Mouse (Mus musculus) embryonic fibroblast, embryonic 13.5 days (primary cell): ENCODE measurements around the gene Wfdc9.

ENCODE experiments used
- CTCF ChIP-seq: IDR thresholded peaks from 2 replicates; pipeline ENCODE4 v1.5.1; 2011; ENCODE audit warnings: mild to moderate bottlenecking, control low read depth, low read length, moderate library complexity, borderline replicate concordance; ENCODE audit not compliant: insufficient read depth
- POLR2A ChIP-seq: IDR thresholded peaks from 2 replicates; pipeline ENCODE4 v1.6.1; 2011; ENCODE audit warnings: low read depth, mild to moderate bottlenecking, control low read depth, low read length, moderate library complexity

DNA sequence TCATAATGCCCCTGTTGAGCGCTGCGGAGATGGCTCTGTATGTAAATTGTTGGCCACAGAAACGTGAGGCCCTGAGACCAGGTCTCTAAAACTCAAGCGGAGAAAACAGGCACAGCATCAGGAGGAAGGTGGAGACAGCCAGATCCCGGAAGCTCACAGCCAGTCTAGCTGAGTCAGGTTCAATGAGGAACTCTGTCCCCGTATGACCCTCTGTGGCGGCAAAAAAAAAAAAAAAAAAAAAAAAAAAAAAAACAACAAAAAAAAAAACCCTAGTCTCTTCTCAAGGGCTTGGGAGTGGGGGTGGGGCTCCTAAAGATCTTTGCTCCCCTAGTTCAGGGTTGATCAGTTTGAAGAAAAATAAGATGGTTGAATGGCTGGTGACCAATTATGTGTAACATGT lies 15.3 kb downstream of the Wfdc9 start:
- TF ChIP-seq CTCF (no peak), POLR2A (no peak)
